Mouse (Mus musculus): Measurements from ENCODE around the gene Carnmt1.
A peak's percentile ranks its signal among the peaks of the same experiment; 100 is the strongest.

Gene Carnmt1

DNA sequence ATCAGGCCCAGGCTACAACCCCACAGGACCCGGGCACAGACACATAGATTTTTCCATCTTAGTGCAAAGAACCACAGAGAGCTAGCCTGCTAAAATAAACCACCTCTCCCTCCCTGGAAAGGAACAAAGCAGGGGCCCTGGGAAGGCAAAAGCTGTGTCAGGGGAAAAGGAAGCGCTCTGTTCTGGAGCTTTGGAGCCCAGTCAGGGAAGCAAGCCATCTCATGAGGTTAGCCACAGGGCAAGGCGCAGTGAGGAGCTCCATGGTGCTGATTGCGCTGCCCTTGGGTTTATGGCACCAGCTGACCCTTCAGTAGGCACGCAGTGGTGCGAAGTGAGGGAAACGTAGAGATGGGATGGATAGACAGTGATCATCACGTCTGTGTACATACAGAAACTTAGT is 16.2 kb upstream of the Carnmt1 start:
- DNase-seq (ENCODE audit: low spot score): no peak

- DNase-seq (ENCODE audit: low spot score): no peak
These were observed 15.6 kb upstream of the Carnmt1 start for GRCm38 (mm10) chr19:18654984-18655383.

DNA sequence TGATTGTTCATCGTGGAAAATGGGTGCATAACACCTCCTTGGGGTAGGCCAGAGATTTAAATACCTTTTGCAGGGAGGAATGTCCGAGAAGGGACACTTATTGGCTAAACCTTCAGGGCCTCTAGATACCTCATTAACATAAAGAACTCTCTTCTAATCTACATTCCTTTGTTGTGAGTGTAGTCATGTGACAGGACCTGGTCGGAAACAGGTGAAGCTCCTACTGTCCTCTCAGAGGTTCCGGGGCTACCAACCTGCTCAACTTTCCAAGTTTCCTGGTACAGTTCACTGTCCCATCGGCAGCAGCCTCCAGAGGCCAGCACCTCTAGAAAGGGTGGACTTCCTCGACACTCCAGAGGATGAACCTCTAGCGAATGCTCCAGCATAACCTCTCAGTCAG is 14.6 kb upstream of the Carnmt1 start:
- no peak for DNase-seq (ENCODE audit: low spot score)

DNA sequence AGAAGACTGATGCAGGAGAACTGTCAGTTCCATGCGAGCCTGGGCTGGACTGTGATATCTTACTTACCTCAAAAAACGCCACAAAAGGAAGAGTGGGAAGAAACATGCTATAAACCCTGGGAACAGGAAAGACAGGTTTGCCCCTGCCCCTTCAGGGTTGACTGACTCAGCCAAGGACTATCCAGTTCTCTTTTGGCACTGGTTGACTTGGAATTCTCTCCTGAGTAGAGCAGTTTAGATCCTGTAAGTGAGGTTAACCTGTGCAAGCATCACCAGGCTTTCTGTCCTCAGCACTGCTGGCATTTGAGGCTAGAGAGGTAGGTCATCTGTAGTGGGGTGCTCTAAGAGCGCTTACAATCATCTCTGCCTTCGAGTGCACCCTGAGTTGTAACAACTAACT is 12.1 kb upstream of the Carnmt1 start:
- no peak for DNase-seq (ENCODE audit: low spot score)

GRCm38 (mm10) chr19:18659349-18659748 is 11.2 kb upstream of the Carnmt1 start:
- no peak for DNase-seq (ENCODE audit: low spot score)

GRCm38 (mm10) chr19:18660466-18660865 is 10.1 kb upstream of the Carnmt1 start:
- no peak for DNase-seq (ENCODE audit: low spot score)

DNA sequence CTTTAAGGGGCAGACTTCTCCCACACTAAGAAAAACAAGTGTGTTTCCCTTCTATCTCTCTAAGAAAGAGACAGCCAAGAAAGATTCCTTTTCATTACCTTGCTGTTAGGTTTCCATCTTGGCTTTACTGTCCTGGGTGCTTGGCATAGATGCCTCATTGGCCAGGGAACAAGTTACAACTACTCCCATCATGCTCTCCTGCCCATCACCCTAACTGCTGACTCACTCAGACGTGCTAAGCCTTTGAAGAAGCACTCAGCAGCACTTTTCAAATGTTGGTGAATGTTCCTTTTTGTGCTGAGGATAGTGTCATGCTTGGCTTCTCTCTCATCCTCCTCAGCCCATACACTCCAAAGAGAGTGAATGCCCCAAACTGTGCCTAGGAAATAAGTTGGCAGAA is 8.9 kb upstream of the Carnmt1 start:
- DNase-seq (ENCODE audit: low spot score): no peak

DNA sequence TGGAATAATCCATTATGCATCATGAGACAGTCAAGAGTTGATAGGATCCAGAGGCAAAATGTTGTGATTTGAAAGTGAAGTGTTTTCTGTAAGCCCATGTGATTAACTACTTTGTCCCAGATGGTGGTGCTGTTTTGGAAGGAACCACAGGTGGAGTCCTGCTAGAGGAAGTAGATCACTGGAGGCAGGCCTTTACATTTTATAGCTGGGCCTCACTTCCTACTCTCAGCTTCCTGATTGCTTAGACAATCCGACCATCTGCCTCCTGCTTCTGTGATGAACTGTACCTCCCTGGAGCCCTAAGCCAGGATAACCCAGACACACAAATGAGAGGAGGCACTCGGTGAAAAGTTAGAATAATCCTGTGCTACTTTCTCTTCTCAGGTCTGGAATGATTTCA is 6.7 kb upstream of the Carnmt1 start:
- no peak for DNase-seq (ENCODE audit: low spot score)

DNA sequence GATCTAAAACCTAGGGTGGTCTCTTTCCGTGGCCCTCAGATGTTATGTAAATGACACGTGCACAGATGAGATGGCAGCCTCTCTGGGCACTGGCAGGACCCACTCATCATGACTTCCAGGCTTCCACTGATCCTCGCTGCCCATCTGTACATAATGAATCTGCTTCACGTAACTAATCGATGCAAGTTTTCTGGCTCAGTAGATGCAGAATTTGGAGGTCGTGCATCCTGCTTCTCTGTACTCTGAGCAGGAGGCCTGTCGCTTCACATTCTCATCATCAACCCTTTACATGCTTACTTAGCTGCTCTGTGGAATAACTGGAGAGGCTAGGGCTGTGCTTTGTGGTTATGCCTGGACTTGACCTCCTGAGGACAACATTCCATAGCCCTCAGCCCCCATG is 3.6 kb upstream of the Carnmt1 start:
- DNase-seq (ENCODE audit: low spot score): no peak

- no peak for DNase-seq (ENCODE audit: low spot score)
These were observed 1.0 kb upstream of the Carnmt1 start for GRCm38 (mm10) chr19:18669551-18669950.

DNA sequence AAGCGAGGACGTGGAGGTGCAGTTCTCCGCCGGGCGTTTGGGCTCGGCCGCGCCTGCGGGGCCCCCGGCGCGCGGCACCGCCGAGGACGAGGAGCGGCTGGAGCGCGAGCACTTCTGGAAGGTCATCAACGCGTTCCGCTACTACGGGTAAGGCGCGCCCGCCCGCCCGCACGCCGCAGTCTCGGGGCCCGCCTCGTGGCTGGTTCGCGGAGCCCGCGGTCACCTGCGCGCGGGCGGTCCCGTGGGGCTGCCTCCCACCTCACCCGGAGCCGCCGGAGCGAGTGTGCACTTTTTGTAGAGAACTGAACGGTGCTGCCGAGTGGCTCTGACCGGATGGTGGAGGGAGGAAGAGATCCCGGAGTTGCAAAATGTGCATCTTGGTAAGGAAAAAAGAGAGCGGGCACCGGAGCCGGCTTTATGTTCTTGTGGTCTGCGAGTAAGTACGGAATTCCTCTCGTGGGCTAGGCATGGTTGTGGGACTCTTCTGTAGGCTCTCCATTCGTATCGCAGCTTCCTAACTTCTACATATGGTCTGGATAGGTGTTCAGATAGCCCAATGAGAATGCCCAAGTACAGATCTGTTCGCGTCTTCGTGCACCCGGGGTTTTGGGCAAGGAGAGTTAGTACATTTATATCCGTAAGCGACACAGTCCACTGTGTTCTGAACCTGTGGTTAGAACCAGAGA is 635 bp downstream of the Carnmt1 start:
- no peak for DNase-seq (ENCODE audit: low spot score)

DNA sequence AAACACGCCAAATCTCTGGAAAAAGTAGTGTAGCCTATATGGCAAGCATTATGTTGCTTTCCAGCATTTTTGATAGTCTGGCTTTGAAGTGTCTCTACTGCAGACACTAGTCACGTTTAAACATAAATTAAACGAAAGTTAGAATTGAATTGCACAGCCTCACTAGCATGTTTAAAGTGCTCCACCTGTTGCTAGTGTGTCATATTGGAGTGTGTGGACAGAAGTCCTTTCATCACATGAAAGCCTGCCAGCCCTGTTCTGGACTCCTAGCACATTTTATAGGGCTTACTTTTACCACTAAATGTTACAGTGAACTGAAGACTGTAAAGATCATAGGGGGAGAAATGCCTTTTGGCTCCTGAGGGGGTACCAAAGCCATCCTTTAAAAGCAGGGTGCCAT is 1.9 kb downstream of the Carnmt1 start:
- no peak for DNase-seq (ENCODE audit: low spot score)

- DNase-seq (ENCODE audit: low spot score): no peak
These were observed 2.6 kb downstream of the Carnmt1 start for GRCm38 (mm10) chr19:18673116-18673515.

GRCm38 (mm10) chr19:18682142-18682541 is 11.6 kb downstream of the Carnmt1 start:
- no peak for DNase-seq (ENCODE audit: low spot score)

DNA sequence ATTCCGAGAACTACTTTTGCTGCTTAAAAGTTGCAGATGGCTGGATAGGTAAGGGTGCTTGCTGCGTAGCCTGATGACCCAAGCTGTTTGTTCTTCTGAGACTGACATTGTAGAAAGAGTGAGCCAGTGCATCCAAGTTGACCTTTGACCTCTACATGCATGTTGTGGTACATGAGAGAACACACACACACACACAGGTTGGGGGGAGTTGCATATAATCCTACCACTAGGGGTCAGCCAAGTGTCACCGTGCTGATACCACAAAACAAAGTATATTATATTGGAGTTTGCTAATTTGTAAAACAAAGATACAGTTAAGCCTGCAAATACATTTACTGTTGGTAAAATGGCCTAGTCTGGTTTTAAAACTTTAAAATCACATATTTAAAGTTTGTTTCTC is 17.0 kb downstream of the Carnmt1 start:
- peak; percentile 58 for DNase-seq (ENCODE audit: low spot score)

DNA sequence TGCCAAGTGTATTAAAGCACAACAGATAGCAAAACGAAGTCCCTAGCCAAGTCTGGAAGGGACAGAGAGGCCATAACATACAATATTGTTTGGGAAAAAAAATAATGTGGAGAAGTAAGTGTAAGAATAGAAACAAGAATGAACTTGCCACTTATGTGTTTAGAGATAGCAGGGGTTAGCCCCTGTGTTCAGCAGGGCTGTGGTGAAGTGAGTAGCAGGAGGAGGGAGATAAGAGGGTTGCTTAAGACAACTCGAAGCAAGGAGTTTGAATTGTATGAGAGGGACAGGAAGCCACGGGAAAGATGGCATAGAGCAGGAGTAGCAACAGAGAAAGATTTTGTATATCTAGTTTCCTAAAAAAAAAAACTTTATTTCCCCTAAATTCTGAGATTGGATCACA is 21.6 kb downstream of the Carnmt1 start:
- DNase-seq (ENCODE audit: low spot score): no peak

GRCm38 (mm10) chr19:18692768-18693167 is 22.2 kb downstream of the Carnmt1 start:
- no peak for DNase-seq (ENCODE audit: low spot score)

DNA sequence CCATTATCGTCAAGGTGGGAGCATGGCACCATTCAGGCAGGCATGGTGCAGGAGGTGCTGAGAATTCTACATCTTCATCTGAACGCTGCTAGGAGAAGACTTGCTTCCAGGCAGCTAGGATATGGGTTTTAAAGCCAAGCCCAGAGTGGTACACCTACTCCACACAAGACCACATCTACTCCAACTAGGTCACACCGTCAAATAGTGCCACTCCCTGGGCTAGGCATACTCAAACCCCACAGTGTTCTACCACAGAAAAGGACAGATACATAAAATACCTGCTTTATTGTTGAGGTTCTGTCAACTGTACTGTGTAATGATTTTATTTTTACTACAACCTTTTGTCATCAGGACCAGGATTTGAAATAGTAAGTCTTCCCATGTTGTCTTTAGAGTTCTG is 24.6 kb downstream of the Carnmt1 start:
- DNase-seq (ENCODE audit: low spot score): no peak

DNA sequence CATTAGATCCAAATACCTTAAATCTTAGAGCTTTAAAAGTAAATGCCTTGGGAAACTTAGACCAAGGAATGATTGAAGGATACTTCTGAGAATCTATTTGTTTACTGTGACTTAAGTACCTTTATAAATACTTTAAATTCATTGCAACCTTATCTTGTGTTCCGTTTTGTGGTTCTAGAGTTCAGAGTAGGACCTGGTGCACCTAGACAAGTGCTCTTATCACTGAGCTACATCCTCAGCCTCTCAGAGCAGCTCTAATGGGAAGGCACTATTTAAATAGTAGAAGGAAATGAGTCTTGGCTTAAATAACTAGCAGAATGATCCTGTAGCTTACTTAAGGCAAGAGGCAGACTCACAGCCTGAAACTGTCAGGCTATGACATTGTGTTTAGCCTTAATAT is 25.0 kb downstream of the Carnmt1 start:
- DNase-seq (ENCODE audit: low spot score): no peak

GRCm38 (mm10) chr19:18708101-18708500 is 37.5 kb downstream of the Carnmt1 start:
- no peak for DNase-seq (ENCODE audit: low spot score)

- no peak for DNase-seq (ENCODE audit: low spot score)
These were observed 40.3 kb downstream of the Carnmt1 start for GRCm38 (mm10) chr19:18710903-18711302.

DNA sequence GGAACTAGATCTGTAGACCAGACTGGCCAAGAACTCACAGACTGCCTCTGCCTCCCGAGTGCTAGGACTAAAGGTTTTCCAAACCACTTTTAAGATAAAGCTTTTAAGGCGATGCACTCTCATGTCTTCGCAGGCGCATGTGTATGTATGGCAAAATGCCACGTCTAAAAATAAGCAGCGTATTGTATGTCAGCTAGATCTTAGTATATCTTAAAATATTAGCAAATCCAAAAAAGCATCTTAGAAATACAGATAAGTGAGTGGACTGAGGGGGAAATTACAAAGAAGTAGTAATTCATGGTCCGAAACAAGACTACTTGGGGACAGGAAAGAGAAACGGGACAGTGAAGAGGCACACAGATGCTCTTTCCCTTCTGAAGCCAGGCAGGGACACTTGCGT is 41.0 kb downstream of the Carnmt1 start:
- DNase-seq (ENCODE audit: low spot score): no peak

DNA sequence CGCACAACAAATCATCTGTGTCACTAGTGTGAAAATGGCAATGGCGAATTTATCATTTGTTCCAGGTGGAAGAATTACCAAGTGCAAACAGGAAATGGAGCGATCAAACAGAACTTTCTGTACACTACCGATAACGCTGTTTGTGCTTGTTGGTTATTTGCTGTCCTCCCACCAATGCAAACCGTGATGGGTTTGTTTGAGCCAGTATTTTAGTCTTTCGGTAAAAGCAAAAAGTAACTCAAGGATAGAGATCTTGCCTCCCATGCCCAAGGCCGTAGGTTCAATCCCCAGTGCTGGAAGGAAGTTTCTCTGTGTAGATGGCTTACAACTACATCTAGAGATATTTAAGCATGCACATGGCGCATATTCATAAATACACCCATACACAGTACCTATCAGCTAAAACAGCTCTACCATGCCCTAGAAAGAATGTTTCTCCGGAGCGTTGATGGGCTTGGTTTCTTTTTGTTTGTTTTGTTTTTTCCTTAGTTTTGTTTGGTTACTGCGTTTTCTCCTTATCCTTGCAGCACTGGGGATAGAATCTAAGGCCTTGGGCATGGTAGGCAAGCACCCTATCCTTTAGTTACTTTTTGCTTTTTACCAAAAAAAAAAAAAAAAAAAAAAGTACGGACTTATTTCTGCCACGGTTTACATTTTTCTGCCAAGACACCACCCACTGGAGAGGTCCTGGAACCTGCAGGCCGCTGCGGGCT is 41.7 kb downstream of the Carnmt1 start:
- no peak for DNase-seq (ENCODE audit: low spot score)

DNA sequence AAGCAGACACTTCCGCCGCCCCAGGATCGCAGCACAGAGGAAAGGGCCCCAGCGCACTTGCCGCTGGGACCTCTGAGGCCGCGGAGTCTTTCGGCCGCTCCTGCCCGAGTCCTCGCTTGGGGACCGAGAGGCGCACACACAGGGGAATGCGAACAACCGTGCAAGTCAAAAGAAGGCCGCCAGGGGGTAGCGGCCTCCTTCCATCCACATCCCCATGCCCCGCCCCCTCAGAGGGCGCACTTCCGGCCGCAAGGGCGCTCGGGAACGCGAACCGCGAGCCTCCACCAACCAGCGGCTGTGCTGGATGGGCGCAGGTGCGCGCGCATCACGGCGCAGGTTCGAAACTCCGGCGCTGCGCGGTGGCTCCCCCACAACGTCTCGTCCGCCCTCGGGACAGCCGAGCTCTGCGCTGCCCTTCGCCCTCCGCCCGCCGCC is 42.3 kb downstream of the Carnmt1 start, which contains the start of gene D030056L22Rik:
Gene D030056L22Rik, plus strand, starts transcription at position 328 of the 435 bp plus-strand sequence.
- DNase-seq (ENCODE audit: low spot score): peak; percentile 98
